Mouse (Mus musculus): ENCODE data around the gene Ppp1r18.

- TF ChIP-seq CTCF (IDR thresholded peaks at IDR 0.05; ENCODE audit: extremely low read depth, insufficient read depth, low read length) (no peak), POLR2A (IDR thresholded peaks at IDR 0.05; ENCODE audit: extremely low read depth, insufficient read depth, low read length) (no peak)
Observed at GRCm38 (mm10) chr17:35868165-35868820, 2.9 kb downstream of the Ppp1r18 start.

Measured in cortical plate, adult 2 months (tissue).